25 mouse cellular contexts compared by ENCODE assay signal in the genomic region with DNA sequence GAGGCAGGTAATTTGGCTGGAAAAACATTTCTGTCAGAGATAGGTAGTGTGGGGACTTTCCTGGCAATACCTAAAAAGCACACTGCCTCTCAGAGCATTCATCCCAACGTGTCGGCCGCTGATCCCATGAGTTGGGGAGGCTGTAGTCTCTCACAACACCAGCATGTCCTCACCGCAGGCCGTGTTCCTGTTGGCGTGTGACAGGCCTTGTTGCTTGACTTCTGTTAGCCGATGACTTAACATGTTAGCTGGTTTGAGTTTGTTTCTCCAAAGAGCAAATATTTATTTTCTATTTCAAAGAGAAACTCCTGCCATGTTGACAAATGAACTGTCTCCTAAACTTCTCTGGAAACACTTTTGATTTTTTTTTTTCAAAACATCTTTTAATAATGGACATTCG.
DNase-seq lines count a peak whose midpoint lies in the region; ATAC-seq and TF ChIP-seq lines count a peak whose summit lies in the region.
"Had no signal": no experiment of that assay in that cellular context is flagged by ENCODE, and none has a peak within 500 bp of the region (broad histone marks: within the 10 kb centered on the region; RNA-seq: fewer than 3 reads in every experiment).

No protein-coding gene starts in this region.

- TF ChIP-seq POLR2A in lung, adult 2 months (IDR thresholded peaks at IDR 0.05; ENCODE audit: borderline replicate concordance, extremely low read depth, low read depth, low read length): no peak

- H3K27ac ChIP-seq in forebrain, embryonic 11.5 days (ENCODE audit: low read depth, low read length): no peak overlapping the region
- H3K27ac ChIP-seq in forebrain, embryonic 15.5 days (replicated peaks): no peak overlapping the region
- H3K27ac ChIP-seq in liver, postnatal 0 days (ENCODE audit: low read depth): no peak overlapping the region
- H3K27ac ChIP-seq in liver, embryonic 12.5 days: no peak overlapping the region
- H3K27ac ChIP-seq: embryonic facial prominence, embryonic 10.5 days; embryonic facial prominence, embryonic 12.5 days; forebrain, embryonic 12.5 days had no signal

- 95% methylated on average over 8 of the region's 8 CpGs for WGBS in forebrain, embryonic 11.5 days
- 94% methylated on average over 8 of the region's 8 CpGs for WGBS in forebrain, embryonic 15.5 days
- WGBS in liver, postnatal 0 days (ENCODE audit: insufficient replicate concordance): 68% methylated on average over 8 of the region's 8 CpGs
- WGBS in liver, embryonic 12.5 days (ENCODE audit: insufficient replicate concordance): 76% methylated on average over 8 of the region's 8 CpGs
- WGBS in lung, adult 2 months: 72% methylated on average over 8 of the region's 8 CpGs

- DNase-seq in forebrain, embryonic 11.5 days (ENCODE audit: low spot score): peak; percentile 33
- no peak for DNase-seq in liver, postnatal 0 days
- DNase-seq in lung, postnatal 25 days (ENCODE audit: low spot score): peak; percentile 21
- DNase-seq in lung, adult 2 months: no peak
- DNase-seq: adrenal gland, adult 8-10 months; adrenal gland, postnatal 14 days; adrenal gland, postnatal 36 days; B cell, adult 2 months; cerebellum, adult 11-12 months; cerebellum, adult 2 months; cerebellum, adult 9-10 months; cerebellum, postnatal 10 days; cerebellum, postnatal 25 days; forebrain, postnatal 0 days had no signal

- no peak for ATAC-seq in forebrain, embryonic 11.5 days (replicated peaks; ENCODE audit: low FRiP score)
- ATAC-seq in forebrain, embryonic 15.5 days (replicated peaks): no peak
- peak; percentile 56; the same call in 1 of the 2 replicates for ATAC-seq in liver, postnatal 0 days
- no peak for ATAC-seq in liver, embryonic 12.5 days
- ATAC-seq: activated CD4-positive, CD25-positive, alpha-beta regulatory T cell, adult 4 months; CD4-positive, CD25-positive, alpha-beta regulatory T cell, adult 4 months; forebrain, embryonic 14.5 days; forebrain, postnatal 0 days; Patski had no signal

- TF ChIP-seq CTCF in liver, postnatal 0 days (IDR thresholded peaks at IDR 0.05; ENCODE audit: low read depth): no peak
- no peak for TF ChIP-seq CTCF in lung, adult 2 months (IDR thresholded peaks at IDR 0.05; ENCODE audit: insufficient read depth, low read length)

- no peaks in the 10 kb centered on the region; the same call in 1 of the 2 replicates for H3K36me3 ChIP-seq in forebrain, embryonic 11.5 days (ENCODE audit: control insufficient read depth, insufficient read depth, low read length)
- peaks cover 50% of the 10 kb centered on the region for H3K36me3 ChIP-seq in forebrain, embryonic 15.5 days
- peaks cover 31% of the 10 kb centered on the region for H3K36me3 ChIP-seq in liver, postnatal 0 days (replicated peaks; ENCODE audit: insufficient read depth, low read length)
- H3K36me3 ChIP-seq in liver, embryonic 12.5 days: peaks cover 14% of the 10 kb centered on the region
- H3K36me3 ChIP-seq: G1E had no signal

- no peaks in the 10 kb centered on the region for H3K9me3 ChIP-seq in forebrain, embryonic 11.5 days (ENCODE audit: control insufficient read depth, low read length)
- no peaks in the 10 kb centered on the region for H3K9me3 ChIP-seq in forebrain, embryonic 15.5 days
- H3K9me3 ChIP-seq in liver, postnatal 0 days (ENCODE audit: low read length): no peaks in the 10 kb centered on the region
- H3K9me3 ChIP-seq in liver, embryonic 12.5 days (replicated peaks): no peaks in the 10 kb centered on the region
- H3K9me3 ChIP-seq: embryonic facial prominence, embryonic 10.5 days; embryonic facial prominence, embryonic 12.5 days; forebrain, embryonic 12.5 days; G1E had no signal

- H3K9ac ChIP-seq in forebrain, embryonic 11.5 days (ENCODE audit: low read length): no peak overlapping the region
- no peak overlapping the region for H3K9ac ChIP-seq in forebrain, embryonic 15.5 days (replicated peaks)
- H3K9ac ChIP-seq in liver, postnatal 0 days (replicated peaks): no peak overlapping the region
- no peak overlapping the region for H3K9ac ChIP-seq in liver, embryonic 12.5 days
- H3K9ac ChIP-seq: embryonic facial prominence, embryonic 12.5 days; forebrain, embryonic 12.5 days; forebrain, postnatal 0 days had no signal

- no peaks in the 10 kb centered on the region for H3K27me3 ChIP-seq in forebrain, embryonic 11.5 days (ENCODE audit: control insufficient read depth, insufficient read depth, low read length)
- H3K27me3 ChIP-seq in forebrain, embryonic 15.5 days: no peaks in the 10 kb centered on the region
- no peaks in the 10 kb centered on the region for H3K27me3 ChIP-seq in liver, postnatal 0 days (ENCODE audit: insufficient read depth, low read length)
- no peaks in the 10 kb centered on the region for H3K27me3 ChIP-seq in liver, embryonic 12.5 days (replicated peaks)
- H3K27me3 ChIP-seq: CH12.LX; embryonic facial prominence, embryonic 12.5 days; forebrain, embryonic 12.5 days; Patski had no signal

- TF ChIP-seq EP300 in liver, postnatal 0 days (IDR thresholded peaks at IDR 0.05; ENCODE audit: low read depth): no peak

- no peak overlapping the region for H3K4me3 ChIP-seq in forebrain, embryonic 11.5 days (ENCODE audit: low read depth, low read length)
- H3K4me3 ChIP-seq in forebrain, embryonic 15.5 days: no peak overlapping the region
- H3K4me3 ChIP-seq in liver, postnatal 0 days (ENCODE audit: low read depth, low read length): no peak overlapping the region
- H3K4me3 ChIP-seq in liver, embryonic 12.5 days: no peak overlapping the region
- H3K4me3 ChIP-seq in lung, adult 2 months (replicated peaks; ENCODE audit: extremely low read depth, low read depth, low read length): no peak overlapping the region
- H3K4me3 ChIP-seq: embryonic facial prominence, embryonic 10.5 days; embryonic facial prominence, embryonic 12.5 days; forebrain, embryonic 12.5 days had no signal

- H3K4me2 ChIP-seq in forebrain, embryonic 11.5 days (ENCODE audit: low read depth, low read length, severe bottlenecking): no peak overlapping the region
- no peak overlapping the region for H3K4me2 ChIP-seq in forebrain, embryonic 15.5 days (replicated peaks)
- no peak overlapping the region for H3K4me2 ChIP-seq in liver, postnatal 0 days (ENCODE audit: low read depth, low read length)
- H3K4me2 ChIP-seq in liver, embryonic 12.5 days: no peak overlapping the region
- H3K4me2 ChIP-seq: embryonic facial prominence, embryonic 12.5 days; forebrain, embryonic 12.5 days had no signal

- no peaks in the 10 kb centered on the region for H3K4me1 ChIP-seq in forebrain, embryonic 11.5 days (replicated peaks; ENCODE audit: control insufficient read depth, insufficient read depth, low read length)
- no peaks in the 10 kb centered on the region for H3K4me1 ChIP-seq in forebrain, embryonic 15.5 days
- H3K4me1 ChIP-seq in liver, postnatal 0 days (ENCODE audit: insufficient read depth): no peaks in the 10 kb centered on the region
- peaks cover 6% of the 10 kb centered on the region; the same call in 1 of the 2 replicates for H3K4me1 ChIP-seq in liver, embryonic 12.5 days
- H3K4me1 ChIP-seq in lung, adult 2 months (ENCODE audit: control insufficient read depth, insufficient read depth, low read length): no peaks in the 10 kb centered on the region
- H3K4me1 ChIP-seq: embryonic facial prominence, embryonic 10.5 days; embryonic facial prominence, embryonic 12.5 days; forebrain, embryonic 12.5 days had no signal

Comparison
In these comparisons a context has a peak if more than half of its experiments do, and no peak if none do; other contexts are left out.
1. DNase-seq: peak in forebrain, embryonic 11.5 days (single experiment) and lung, postnatal 25 days (single experiment); none in liver, postnatal 0 days (single experiment) and lung, adult 2 months (single experiment).